Mouse (Mus musculus) right cerebral cortex, postnatal 4 days (tissue): ENCODE measurements around the gene Gmcl1.

ENCODE experiments used
- DNase-seq: peaks from one replicate; pipeline ENCODE4 v3.0.0-alpha.2; 2022

Gmcl1 gene

GRCm38 (mm10) chr6:86658501-86658900, 74.7 kb downstream of the Gmcl1 start:
- no peak for DNase-seq

GRCm38 (mm10) chr6:86654270-86654916, 78.8 kb downstream of the Gmcl1 start:
- no peak for DNase-seq

GRCm38 (mm10) chr6:86653026-86653425, 80.2 kb downstream of the Gmcl1 start:
- no peak for DNase-seq

DNA sequence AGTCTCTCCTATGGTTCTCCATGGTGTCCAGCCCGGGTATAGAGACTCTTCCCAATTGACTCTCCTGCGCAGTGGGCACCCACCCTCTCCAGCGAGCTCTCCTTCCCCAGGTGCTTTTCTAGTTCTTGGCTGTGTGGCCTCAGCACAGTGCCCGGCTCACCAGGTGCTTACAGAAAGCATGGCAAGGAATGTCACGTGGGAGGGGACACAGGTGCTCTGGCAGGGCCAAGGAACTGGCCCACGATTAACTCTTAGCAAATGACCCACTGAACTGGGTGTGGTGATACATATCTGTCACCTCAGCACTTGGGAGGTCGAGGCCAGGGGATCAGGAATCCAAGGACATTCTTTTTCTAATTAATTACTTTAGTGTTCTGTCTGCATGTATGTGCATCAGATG, 87.0 kb downstream of the Gmcl1 start:
- no peak for DNase-seq

DNA sequence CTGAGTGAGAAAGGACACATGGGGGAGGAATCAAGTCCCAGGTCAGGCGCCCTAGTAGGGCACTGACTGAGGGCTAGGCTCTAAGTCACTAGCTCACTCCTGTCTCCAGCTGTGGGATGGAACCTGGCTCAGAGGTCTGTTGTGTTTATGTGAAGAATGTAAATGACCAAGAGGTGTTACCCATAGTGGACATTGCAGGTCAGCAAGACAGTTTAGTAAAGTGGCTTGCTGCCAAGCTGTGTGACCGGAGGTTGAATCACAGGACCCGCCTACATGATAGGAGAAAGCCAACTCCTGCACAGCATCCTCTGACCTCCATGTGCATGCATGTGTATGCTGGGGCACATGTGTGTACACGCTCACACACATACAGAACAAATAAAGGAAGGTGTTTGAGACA, 87.6 kb downstream of the Gmcl1 start:
- no peak for DNase-seq

DNA sequence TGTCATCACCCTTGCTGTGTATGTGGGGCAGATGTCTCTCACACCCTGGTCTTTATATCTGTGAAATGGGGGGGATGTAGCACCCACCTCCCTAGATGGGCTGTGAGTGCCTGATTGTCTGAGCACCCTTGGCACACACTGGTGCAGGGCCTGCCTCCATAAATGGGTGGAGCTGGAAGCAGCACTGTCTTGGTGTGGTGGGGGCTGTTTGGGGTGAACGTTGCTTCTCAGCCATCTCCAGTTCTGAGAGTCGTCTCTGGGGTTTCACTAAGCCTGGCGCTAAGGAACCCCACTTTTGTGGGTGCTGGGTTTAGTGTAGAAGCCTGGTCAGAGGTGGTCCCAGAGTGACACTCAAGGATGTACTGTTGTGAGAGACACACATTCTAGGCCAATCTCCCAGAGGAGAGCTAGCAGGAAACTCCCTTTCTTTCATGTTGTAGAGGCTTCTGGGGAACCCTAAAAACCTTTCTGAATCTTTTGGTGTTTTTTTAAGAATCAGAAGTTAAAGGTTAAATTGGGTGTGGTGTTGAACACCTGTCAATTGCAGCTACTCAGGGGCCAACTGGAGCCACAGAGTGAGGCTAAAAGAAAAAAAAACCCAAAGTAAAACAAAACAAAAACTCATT, 88.3 kb downstream of the Gmcl1 start:
- DNase-seq, result no peak
